Comparison of ENCODE assay signal across 9 mouse cellular contexts in the genomic region with DNA sequence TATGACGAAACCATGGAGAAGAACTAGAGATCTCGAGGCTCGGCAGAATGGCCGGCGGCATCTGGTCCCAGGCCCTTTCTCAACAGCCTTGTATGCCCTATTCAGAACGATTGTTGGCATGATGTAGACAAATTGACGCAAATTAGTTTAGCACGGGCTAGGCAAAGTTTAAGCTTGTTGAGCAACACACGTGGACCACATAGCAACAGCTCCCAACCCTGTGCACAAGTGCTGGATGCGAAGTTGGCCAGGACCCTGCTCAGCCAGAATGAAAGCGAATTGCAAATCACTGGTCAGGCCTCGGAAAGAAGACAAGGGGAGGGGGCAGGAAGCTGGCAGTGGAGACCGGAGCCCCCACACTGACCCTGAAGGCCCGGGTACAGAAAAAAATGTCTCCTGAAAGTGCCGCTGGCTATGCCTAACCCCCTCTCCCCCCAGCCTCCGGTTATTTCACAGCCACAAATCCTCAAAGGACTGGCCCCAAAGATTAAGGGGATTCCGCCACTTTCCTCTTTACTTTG. TPM values are rescaled to one million over a fixed set of nuclear protein-coding genes. Genes with fewer than 3 reads are reported as not detected.
DNase-seq lines count a peak whose midpoint lies in the region; ATAC-seq lines count a peak whose summit lies in the region.
"Had no signal": no experiment of that assay in that cellular context is flagged by ENCODE, and none has a peak within 500 bp of the region (broad histone marks: within the 10 kb centered on the region; RNA-seq: fewer than 3 reads in every experiment).

No protein-coding gene starts in this region.

- no peaks in the 10 kb centered on the region for H3K27me3 ChIP-seq in heart, embryonic 13.5 days (replicated peaks)
- H3K27me3 ChIP-seq in liver, embryonic 12.5 days (replicated peaks): no peaks in the 10 kb centered on the region
- peaks cover 10% of the 10 kb centered on the region for H3K27me3 ChIP-seq in neural tube, embryonic 12.5 days (replicated peaks)
- H3K27me3 ChIP-seq: Patski had no signal

- peak overlapping the region; percentile 47 for H3K4me3 ChIP-seq in heart, embryonic 13.5 days
- H3K4me3 ChIP-seq in liver, embryonic 12.5 days: peak overlapping the region; percentile 37
- H3K4me3 ChIP-seq in neural tube, embryonic 12.5 days: peak overlapping the region; percentile 8; the same call in 1 of the 2 replicates

- peak; percentile 15 for DNase-seq in thymus, postnatal 0 days (ENCODE audit: low spot score)
- DNase-seq in thymus, postnatal 10 days (ENCODE audit: low spot score in 2 of 2): no peak
- no peak for DNase-seq in gastrocnemius, adult 18-20 months (ENCODE audit: low spot score)
- DNase-seq in right cerebral cortex, postnatal 25 days: no peak

- peak overlapping the region; percentile 80 for H3K9ac ChIP-seq in heart, embryonic 13.5 days
- no peak overlapping the region for H3K9ac ChIP-seq in liver, embryonic 12.5 days
- peak overlapping the region; percentile 21; the same call in 1 of the 2 replicates for H3K9ac ChIP-seq in neural tube, embryonic 12.5 days

- H3K4me2 ChIP-seq in heart, embryonic 13.5 days: peak overlapping the region; percentile 72
- peak overlapping the region; percentile 64 for H3K4me2 ChIP-seq in liver, embryonic 12.5 days
- H3K4me2 ChIP-seq in neural tube, embryonic 12.5 days (replicated peaks): peak overlapping the region; percentile 55

- 27% methylated on average over 17 of the region's 17 CpGs for WGBS in heart, embryonic 13.5 days
- WGBS in liver, embryonic 12.5 days (ENCODE audit: insufficient replicate concordance): 39% methylated on average over 17 of the region's 17 CpGs
- WGBS in neural tube, embryonic 12.5 days: 8% methylated on average over 17 of the region's 17 CpGs

- H3K9me3 ChIP-seq in heart, embryonic 13.5 days: no peaks in the 10 kb centered on the region; the same call in 1 of the 2 replicates
- H3K9me3 ChIP-seq in liver, embryonic 12.5 days (replicated peaks): no peaks in the 10 kb centered on the region; the same call in 1 of the 2 replicates
- H3K9me3 ChIP-seq in neural tube, embryonic 12.5 days: no peaks in the 10 kb centered on the region

- peaks cover 15% of the 10 kb centered on the region for H3K4me1 ChIP-seq in heart, embryonic 13.5 days
- H3K4me1 ChIP-seq in liver, embryonic 12.5 days: peaks cover 9% of the 10 kb centered on the region; the same call in 1 of the 2 replicates
- H3K4me1 ChIP-seq in neural tube, embryonic 12.5 days: peaks cover 11% of the 10 kb centered on the region

- no peak for ATAC-seq in heart, embryonic 13.5 days (ENCODE audit: extremely low read depth, insufficient number of reproducible peaks, low FRiP score, low TSS enrichment)
- ATAC-seq in liver, embryonic 12.5 days: no peak
- peak; percentile 82 for ATAC-seq in neural tube, embryonic 12.5 days (ENCODE audit: low FRiP score, low read depth)
- no peak for ATAC-seq in monocyte, adult 5-6 weeks (replicated peaks; ENCODE audit: insufficient number of reproducible peaks, low FRiP score, low TSS enrichment, poor library complexity, severe bottlenecking)
- ATAC-seq: Patski had no signal

- H3K36me3 ChIP-seq in heart, embryonic 13.5 days: no peaks in the 10 kb centered on the region
- no peaks in the 10 kb centered on the region for H3K36me3 ChIP-seq in liver, embryonic 12.5 days
- no peaks in the 10 kb centered on the region for H3K36me3 ChIP-seq in neural tube, embryonic 12.5 days

- peak overlapping the region; percentile 73 for H3K27ac ChIP-seq in heart, embryonic 13.5 days (replicated peaks)
- no peak overlapping the region for H3K27ac ChIP-seq in liver, embryonic 12.5 days
- no peak overlapping the region for H3K27ac ChIP-seq in neural tube, embryonic 12.5 days

RNA-seq across cellular contexts. Expression of a gene that starts 58.0 kb away (rescaled TPM):
- polyA plus RNA-seq in thymus, postnatal 0 days (2015; fragmentation: Nextera tagmentation; extraction: Ambion mirVana): 1.8 and 1.9 TPM in 2 replicates
- 1.4 and 1.7 TPM in 2 replicates for polyA plus RNA-seq in heart, embryonic 13.5 days (2015; fragmentation: Nextera tagmentation; extraction: Ambion mirVana)
- polyA plus RNA-seq in liver, embryonic 12.5 days (2016; fragmentation: Nextera tagmentation; extraction: Ambion mirVana): 0.38 and 0.67 TPM in 2 replicates
- polyA plus RNA-seq in neural tube, embryonic 12.5 days (2016; fragmentation: Nextera tagmentation; extraction: Ambion mirVana): 1.3 and 1.8 TPM in 2 replicates
- total RNA-seq in gastrocnemius, adult 18-20 months (2021): under 1 TPM; 0.16 to 0.24 TPM
- total RNA-seq in monocyte, adult 5-6 weeks (2017): 0.32 to 0.97 TPM in 2 of 3 replicates, not detected in the other

RNA-seq across cellular contexts. Expression of a gene that starts 58.2 kb away (rescaled TPM):
- polyA plus RNA-seq in thymus, postnatal 0 days (2015; fragmentation: Nextera tagmentation; extraction: Ambion mirVana): 42.9 and 45.6 TPM in 2 replicates
- 56.0 and 56.6 TPM in 2 replicates for polyA plus RNA-seq in heart, embryonic 13.5 days (2015; fragmentation: Nextera tagmentation; extraction: Ambion mirVana)
- polyA plus RNA-seq in liver, embryonic 12.5 days (2016; fragmentation: Nextera tagmentation; extraction: Ambion mirVana): 24.7 and 25.0 TPM in 2 replicates
- 62.0 and 62.8 TPM in 2 replicates for polyA plus RNA-seq in neural tube, embryonic 12.5 days (2016; fragmentation: Nextera tagmentation; extraction: Ambion mirVana)
- total RNA-seq in gastrocnemius, adult 18-20 months (2021): 10 to 100 TPM in 1 of 2 experiments, 1 to 10 TPM in 1; 8.7 to 11.8 TPM
- 6.5 to 16.3 TPM (median 9.9 TPM) in 3 replicates for total RNA-seq in monocyte, adult 5-6 weeks (2017)
